In genomic region chr7:45486158-45486557, GRCm38 (mm10) we compare ENCODE assay signal across 1 mouse cellular context.
TF ChIP-seq lines count a peak whose summit lies in the region.

No protein-coding gene starts in this region.

TF ChIP-seq in MEL, 35 proteins besides CTCF, POLR2A, EP300 and RAD21:
- no peak for TF ChIP-seq MYC (IDR thresholded peaks at IDR 0.05; ENCODE audit: low read depth, low read length)
- TF ChIP-seq HCFC1 (IDR thresholded peaks at IDR 0.05; ENCODE audit: low read depth, low read length): no peak
- TF ChIP-seq TCF12 (IDR thresholded peaks at IDR 0.05; ENCODE audit: low read depth, low read length): no peak
- no peak for TF ChIP-seq E2F4 (IDR thresholded peaks at IDR 0.05; ENCODE audit: borderline replicate concordance, low read depth, low read length)
- peak; percentile 58; the same call in 1 of the 2 replicates for TF ChIP-seq GATA1 (IDR thresholded peaks at IDR 0.05; ENCODE audit: low read depth, low read length)
- no peak for TF ChIP-seq CHD2 (IDR thresholded peaks at IDR 0.05; ENCODE audit: low read length)
- TF ChIP-seq ZNF384 (IDR thresholded peaks at IDR 0.05; ENCODE audit: low read depth, low read length): no peak
- no peak for TF ChIP-seq TBP (IDR thresholded peaks at IDR 0.05; ENCODE audit: low read depth, low read length)
- TF ChIP-seq ZKSCAN1 (IDR thresholded peaks at IDR 0.05; ENCODE audit: low read depth, low read length): no peak
- peak; percentile 21; the same call in 1 of the 2 replicates for TF ChIP-seq TAL1 (IDR thresholded peaks at IDR 0.05; ENCODE audit: low read length)
- TF ChIP-seq SIN3A (IDR thresholded peaks at IDR 0.05; ENCODE audit: low read length): peak; percentile 15; the same call in 1 of the 2 replicates
- TF ChIP-seq ETS1 (IDR thresholded peaks at IDR 0.05; ENCODE audit: low read depth, low read length): no peak
- no peak for TF ChIP-seq GABPA (IDR thresholded peaks at IDR 0.05; ENCODE audit: low read depth, low read length)
- TF ChIP-seq KAT2A (conservative IDR thresholded peaks at IDR 0.05; ENCODE audit: low read depth, low read length): no peak
- no peak for TF ChIP-seq NELFE (IDR thresholded peaks at IDR 0.05; ENCODE audit: low read depth, low read length)
- no peak for TF ChIP-seq MAFK (IDR thresholded peaks at IDR 0.05; ENCODE audit: borderline replicate concordance, low read depth, low read length)
- TF ChIP-seq USF2 (IDR thresholded peaks at IDR 0.05; ENCODE audit: borderline replicate concordance in 1 of 2, insufficient read depth in 1 of 2, low read depth in 1 of 2, low read length in 2 of 2): no peak
